Mouse (Mus musculus) right cerebral cortex, postnatal 10 days (tissue): Measurements from ENCODE around the gene Ankrd34b.

ENCODE experiments used
- DNase-seq, 2 experiments: peaks; one replicate each; pipeline ENCODE4 v3.0.0; 2021; ENCODE audit warnings: low spot score in 2 of 2

The Ankrd34b gene

DNA sequence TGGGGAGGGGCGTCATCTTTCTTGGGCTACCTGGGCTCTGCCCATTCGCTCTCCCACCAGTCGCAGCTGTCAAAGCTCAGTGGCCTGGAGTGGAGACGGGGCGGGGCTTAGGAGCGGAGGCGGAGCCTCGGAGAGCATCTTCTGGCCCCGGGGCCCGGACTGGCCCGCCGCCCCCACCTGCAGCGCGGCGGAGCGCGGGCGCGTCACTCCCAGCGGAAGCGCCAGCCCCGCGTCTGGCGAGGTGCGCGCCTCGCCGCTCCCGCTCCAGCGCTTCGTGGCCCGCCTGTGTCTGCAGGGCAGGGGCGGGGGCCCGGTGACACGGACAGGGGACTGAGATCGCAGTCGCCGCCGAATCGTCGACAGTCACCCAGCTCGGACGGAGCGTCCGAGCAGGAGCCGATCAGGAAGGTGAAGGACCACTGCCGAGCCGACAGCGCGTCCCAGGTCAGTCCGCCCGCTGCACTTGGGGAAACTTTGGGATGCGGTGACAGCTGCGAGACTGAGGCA, at the start of gene Ankrd34b:
Gene Ankrd34b (plus strand): TSS at position 139 of the 507 bp plus-strand sequence.
- peak; percentile 60 to 71 for DNase-seq

DNA sequence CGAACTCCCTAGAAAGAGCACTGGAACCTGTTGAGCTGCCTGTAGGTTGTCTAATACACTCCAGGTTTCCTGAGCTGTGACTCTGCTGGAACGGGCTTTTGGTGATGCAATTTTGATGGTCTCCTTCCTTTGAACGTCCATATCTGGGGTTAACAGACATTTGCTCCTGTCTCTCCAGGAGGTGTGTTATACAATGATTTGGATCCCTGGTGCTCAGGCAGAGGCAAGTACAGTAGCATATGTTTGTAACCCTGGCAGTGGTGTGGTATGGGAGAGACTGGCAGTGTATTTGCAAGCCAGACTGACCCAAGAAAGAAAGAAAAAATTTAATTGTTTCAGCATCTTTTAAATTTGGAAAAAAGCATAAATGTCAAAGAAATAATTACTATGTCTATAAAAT, 38.3 kb upstream of the Ankrd34b start:
- DNase-seq = no peak

DNA sequence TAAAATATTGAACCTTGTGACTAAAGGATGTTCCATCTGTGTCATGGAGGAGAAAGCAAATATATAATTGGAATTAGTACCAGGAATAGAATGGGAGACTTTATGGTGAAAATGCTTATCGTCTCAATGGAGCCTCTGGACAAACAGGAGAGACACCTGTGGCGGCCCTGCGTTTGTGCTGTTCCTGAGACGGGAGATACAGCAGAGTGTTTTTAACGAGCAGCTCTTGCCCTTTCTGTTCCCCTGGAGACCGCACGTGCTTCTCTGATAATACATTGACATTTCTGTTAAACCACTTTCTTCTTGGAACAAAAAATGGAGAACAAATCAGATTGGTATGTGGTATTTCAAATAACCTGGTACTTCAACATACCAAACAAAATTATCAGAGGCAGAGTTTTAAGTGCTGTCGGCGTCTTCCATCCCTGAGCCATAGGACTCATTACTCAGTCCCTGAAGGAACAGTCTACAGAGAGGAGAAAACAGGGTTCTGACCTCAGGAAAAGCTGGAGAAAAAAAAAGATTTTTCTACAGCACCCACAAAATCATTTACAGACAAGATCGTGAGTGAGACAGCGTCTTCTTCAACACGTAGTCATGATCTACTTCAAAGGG, 32.5 kb upstream of the Ankrd34b start:
- DNase-seq = no peak

DNA sequence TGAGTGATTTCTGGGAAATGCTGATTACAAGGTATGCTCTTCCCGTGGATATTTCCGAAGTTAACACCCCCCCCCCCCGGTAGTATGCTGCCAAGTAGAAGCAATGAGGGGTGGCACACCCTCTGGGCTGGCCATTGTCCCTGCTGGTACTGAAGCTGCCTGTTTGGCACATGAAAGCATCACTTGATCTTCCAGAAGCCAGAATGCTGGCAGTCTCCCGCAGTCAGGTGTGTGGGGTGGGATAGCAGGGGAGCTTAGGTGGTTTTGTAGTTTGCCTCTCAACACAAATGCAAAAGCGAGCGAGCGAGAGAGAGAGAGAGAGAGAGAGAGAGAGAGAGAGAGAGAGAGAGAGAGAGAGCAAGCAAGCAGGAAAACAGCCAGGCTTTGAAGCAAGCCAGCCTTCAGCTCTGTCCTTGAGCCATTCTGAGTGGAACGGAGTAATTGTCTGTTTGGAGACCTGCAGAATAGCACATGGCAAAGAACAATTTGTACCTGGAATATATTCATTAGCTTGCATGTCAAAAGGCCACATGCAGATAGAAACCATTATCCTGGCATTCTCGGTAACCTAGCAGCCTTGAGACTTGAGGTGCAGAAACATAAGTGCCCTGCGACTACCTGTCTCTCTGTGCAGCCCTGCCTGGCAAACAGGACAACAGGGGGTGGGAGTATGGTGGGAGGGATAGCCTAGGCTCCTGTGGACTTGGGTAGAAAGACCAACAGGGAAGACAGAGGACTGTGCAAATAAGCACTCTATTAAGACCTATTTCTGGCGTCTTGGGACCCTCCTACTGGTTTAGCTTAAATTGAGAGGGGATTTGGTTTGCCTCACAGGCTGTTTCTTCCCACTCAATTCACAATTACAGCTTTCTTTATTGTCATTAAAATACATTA, 27.0 kb upstream of the Ankrd34b start:
- DNase-seq = no peak

DNA sequence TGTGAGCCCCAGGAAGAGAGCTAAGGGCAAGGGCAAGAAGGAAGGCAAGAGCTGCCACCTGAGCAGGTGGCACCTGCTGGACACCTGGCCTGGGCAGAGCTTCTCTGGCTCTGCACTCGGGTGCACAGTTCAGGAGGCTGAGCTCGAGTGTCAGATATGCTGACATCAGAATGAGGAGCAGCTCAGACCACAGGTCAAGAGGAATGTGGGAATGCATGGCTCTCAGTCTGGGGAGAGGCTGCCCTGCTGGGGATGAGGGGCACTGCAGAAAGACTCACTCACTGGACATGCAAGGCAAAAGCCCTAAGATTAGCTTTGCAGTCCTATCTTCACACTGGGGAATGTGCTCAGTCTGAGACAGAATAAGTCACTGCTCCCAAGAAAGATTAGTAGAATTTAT, 23.6 kb upstream of the Ankrd34b start:
- no peak for DNase-seq

DNA sequence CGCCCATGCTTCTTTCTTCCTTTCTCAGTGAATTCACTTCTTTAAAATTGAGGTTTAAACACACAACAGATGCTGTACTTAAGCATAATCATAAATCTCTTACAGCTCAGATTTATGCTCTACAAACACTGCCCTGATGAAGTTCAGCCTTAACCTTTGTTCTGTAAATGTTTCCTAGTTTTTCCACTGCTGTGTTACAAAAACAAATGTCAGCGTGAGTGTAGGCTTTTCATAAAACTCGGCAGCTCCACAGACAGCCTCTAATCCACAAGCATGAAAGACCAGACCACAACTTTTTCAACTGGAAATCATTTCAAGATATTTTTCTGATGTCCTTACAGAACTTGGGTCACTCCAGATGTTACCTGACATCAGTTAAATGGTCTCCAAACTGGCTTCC, 22.2 kb upstream of the Ankrd34b start:
- no peak for DNase-seq

DNA sequence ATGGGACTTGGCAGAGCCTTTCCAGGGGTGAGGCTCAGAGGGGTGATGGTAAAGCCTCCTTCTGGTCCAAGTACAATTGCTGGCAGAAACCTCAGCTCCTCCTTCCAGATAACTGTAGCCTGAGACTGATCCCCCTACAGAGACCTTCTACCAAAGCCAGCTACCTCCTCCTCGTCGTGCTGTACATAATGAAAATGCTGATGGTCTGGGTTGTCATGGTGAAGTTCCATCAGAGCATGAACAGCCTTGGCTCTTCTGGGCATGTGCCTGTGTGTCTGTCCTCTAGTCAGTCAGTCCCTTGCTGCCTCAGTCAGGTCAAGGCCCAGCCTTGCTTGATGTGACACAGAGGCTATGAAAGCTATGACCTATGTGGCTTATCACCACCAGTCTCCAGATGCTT, 15.2 kb upstream of the Ankrd34b start:
- DNase-seq = no peak

DNA sequence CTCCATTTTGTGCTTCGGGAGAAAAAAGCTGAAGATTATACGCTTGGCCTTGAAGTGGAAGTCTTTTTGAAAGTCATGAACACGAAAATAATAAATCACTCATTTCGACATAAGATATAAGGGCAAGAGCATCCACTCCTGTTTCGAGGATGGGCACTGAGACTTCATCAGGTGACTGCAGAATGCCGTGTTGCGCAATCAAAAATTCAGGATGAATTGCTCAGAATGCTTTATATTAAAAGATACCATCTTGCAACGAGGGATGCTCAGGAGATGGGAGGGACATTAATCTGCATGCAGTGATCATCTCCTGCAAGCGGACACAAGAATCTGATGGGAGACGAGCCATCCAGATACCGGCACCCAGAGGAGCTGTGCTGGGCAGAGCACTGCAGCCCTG, 6.1 kb upstream of the Ankrd34b start:
- DNase-seq = no peak

DNA sequence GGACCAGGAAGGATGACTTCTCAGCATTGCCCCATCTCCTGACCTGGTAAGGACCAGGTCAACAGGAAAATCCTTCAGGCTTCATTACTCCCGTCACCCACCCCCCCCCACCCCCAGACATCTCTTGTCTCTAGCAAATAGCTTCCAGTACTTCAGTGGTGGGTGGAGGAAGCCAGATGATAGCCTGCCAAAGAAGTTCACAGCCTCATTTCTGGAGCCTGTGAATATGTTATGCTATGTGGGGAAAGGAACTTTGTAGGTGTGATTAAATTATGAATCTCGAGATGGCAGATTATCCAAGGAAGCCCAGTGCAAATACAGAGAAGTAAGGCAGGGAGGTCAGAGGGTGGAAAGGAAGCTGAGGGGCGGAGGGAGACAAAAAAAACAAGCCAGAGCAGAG, 2.0 kb upstream of the Ankrd34b start:
- no peak for DNase-seq

DNA sequence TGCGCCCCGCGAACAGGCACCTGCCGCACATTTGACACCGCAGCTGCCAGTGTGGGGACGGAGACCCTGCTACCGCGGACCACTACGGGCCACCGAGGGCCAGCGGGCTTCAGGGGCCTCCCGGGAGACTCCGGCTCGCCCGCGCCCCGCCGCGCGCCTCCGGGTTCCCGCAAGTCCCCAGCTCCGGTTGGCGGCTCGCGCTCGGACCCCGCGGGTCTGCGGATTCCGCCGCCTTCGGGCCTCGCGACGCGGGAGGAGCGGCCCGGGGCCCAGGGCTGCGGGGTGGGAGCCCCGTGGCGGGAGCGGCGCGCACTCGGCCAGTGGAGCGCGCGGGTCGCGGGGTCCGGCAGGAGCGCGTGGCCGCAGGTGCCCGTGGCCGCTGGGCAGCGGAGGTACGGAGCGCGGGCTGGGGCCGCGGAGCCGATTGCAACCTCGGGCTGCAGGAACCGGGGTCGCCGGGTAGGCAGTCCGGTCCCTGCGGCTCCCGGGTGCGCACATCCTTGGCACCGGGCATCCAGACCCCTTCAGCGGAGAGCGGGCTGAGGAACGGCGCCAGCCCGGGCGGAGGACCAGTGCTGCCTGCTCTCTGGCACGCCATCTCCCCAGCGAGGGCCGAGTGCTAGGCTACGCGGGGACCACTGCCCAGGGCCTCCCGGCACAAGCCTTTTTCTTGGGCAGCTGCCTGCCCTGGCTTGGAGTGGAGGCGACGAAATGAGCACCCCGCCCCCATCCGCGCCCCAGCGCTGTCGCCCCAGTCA, 777 bp downstream of the Ankrd34b start:
- peak; percentile 49 to 55 for DNase-seq

DNA sequence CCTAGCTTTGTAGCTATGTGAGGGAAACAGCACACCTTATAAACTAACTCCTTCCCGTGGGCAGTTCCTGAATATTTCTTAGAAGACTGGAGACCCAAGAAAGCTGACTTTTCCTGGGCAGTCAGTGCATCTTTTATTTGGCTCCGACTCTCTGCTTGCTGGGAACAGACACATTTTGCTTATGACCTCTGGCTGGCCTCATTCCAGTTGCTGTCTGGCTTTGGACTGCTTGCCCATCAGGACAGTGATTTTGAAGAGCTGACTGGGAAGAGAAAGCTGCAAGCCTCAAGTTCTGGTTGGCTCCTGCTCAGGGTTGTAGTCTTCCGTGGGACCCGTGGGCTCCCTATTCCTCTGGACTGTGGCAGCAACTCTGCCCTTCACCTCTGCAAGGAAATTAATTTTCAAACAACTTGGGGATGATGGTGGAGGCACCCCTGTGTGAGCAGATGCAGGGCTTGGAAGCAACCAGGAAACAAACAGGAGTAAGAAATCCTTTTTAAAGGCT, 1.7 kb downstream of the Ankrd34b start:
- DNase-seq = no peak

DNA sequence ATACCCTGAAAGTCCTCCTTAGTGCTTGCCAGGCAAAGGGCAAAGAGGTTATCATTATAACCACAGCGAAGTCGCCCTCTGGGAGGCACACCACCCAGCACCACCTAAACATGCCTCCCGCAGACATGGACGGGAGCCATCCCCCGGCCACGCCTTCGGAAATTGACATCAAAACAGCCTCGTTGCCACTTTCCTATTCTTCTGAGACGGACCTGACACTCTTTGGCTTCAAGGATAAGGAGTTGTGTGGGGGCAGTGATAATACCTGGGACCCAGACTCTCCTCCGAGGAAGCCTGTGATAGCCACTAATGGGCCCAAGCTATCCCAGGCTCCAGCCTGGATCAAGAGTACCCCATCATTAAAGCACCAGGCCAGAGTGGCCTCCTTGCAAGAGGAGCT, 13.0 kb downstream of the Ankrd34b start:
- DNase-seq = no peak

DNA sequence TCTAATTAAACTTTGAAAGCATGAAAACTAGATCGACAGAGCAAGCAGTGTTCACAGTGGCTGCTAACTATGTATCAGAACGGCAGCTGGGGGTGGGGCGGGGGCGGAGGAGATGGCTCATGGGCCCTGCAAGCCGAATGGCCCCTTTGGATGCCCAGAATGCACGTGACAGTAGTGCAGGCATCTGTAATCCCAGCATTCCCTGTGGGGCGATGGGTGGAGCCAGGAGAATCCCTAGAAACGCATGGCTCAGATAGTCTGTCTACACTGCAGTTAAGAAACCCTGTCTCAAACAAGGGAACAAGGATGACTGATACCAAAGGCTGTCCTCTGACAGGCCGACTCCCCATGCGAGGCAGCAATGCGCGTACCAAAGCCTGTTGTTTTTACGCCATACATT, 14.6 kb downstream of the Ankrd34b start:
- peak in 1 of 2 experiments; percentile 15 for DNase-seq

DNA sequence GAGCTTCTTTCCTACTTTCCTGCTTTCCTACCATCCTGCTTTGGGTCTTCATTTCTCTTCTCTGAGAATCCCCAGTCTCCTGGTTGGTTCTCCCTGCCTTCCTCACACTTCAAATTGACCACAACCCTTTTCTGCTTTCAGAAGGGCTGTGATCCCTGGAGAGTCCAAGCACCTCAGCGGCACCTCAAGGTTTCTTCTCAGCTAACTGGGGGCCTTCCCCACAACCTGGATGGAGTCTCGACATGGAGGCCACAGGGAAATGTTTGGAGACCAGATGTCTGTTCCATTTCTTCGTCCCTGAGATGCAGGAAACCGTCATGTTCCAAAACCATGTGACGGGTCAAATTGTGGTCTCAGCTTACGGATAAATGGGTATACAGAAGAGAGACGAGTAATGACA, 21.2 kb downstream of the Ankrd34b start:
- no peak for DNase-seq

DNA sequence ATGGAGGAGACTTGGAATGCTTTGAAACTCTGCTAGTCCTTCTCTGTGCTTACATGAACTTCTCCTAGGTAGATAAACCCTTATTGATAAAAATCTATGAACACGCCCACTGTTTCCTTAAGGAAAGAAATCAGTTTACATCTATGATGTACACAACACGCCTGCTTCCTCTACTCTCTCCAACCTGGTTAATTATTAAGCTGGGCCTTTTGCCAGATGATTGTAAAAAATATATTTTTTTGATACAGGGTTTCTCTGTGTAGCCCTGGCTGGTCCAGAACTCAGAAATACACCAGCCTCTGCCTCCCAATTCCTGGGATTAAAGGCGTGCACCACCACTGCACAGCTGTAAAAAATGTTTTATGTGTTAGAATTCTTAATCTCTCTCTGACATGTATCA, 39.0 kb downstream of the Ankrd34b start:
- DNase-seq = no peak

DNA sequence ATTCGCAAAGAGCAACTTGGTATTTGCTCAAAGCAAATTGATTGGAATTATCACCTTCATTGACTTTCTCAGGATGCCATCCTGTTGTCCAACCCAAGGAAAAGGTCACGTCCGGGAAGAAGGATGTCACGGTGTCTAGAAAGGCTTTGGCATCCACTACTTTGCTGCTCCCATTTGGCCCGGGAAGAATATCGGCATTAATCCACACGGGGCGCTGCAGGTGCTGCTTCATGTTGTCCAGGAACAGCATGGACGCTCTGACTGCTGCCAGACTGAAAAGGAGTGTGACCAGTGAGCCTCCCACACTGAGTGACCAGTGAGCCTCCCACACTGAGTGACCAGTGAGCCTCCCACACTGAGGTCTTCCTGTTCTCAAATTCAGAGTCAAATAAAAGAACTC, 42.2 kb downstream of the Ankrd34b start:
- DNase-seq = no peak

DNA sequence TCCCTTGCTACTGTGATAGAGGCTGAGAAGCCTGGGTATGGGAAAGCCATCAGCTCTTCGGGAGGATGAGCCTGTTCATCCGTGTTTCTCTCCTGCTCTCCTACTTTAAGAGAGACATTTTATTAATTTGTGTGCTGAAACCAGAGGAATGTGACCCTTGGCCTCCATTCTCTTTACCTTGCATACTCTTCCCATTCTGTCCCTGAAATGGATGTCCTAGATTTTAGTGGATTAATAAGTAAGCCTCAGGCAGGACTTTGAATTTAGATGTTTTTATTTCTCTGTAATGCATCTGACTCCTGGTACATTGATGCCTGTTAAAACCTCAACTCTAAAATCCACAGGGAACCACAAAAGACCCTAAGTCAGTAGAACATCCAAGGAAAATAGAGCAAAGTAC, 43.7 kb downstream of the Ankrd34b start:
- DNase-seq = no peak

DNA sequence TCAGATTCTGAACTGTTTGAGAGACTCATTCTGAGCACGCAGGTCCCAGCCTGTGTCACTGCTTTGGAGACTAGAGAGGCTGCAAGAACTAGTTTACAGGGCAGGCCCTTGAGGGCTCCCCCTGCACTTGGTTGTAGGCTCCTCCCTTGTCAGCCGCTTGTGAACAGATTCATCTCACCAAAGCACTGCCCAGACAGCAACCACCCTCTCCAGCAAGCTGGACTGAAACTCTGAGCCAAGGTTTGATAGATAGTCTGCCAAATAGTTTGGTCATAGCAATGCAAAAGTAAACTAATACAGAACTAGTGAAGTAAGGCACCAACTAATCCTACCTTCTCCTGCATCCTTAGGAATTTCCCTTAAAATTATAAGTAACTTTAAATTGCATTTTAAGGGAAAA, 44.5 kb downstream of the Ankrd34b start:
- DNase-seq = no peak

DNA sequence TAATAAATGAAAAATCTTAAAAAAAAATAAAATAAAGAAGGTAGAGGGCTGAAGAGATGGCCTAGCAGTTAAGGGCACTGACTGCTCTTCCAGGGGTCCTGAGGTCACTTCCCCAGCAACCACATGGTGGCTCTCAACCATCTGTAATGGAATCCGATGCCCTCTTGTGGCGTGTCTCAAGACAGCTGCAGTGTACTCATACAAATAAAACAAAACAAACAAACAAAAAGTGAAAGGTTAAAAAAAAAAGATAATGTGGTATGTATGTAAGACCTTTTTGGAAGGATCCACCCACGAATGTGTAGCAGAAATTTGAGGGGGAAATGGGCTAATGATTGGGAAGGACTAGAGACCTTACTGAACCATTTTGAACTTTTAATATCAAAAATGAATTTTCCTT, 57.7 kb downstream of the Ankrd34b start:
- peak; percentile 63 to 64 for DNase-seq

DNA sequence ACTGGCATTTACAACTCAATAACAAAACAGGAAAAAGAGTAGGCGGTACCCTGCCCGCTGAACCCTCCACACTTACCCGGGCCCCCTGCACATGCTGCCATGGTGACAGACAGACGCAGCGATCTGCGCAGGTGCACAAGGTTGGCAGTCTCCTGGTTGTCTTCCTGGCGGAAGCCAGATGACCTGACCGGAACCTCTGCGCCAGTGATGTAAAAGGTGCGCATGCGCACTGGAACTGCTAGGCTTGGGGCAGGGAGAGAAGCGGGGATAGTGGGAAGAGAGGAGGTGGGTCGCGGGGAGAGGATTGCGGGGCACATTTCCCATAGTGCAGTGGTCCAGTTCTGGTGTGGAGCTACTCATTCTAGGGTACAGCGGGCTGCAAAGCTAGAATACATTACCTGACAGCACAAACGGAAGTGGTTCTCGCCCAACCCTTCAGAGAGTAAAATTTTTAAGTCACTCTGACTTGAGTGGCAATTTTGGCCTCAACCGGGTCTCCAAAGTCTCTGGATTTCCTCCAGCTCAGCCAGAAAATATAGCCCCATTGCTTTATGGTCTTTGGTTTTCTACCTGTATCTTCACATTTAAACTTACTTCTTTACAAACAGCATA, 58.3 kb downstream of the Ankrd34b start, which contains the start of gene Fam151b:
Gene Fam151b (minus strand): TSS at position 164 of the 612 bp plus-strand sequence.
- DNase-seq = peak; percentile 95

DNA sequence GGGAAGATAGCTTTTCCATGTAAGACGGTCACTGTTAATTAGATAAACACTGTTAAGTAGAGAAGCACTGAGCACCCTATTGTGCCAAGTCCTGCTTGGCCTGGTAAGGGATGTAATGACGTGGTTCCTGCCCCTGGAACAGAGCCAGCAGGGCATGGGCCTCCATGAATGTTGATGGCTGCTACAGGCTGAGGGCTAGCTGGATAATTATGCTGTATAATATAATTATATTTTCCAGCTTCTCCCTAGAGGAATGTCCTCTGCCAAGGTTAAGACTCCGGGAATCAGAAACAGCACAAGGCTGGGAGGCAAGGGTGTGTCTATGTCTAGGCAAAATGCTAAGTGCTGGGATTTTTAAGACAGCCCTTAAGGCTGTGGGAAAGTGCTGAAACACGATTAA, 65.1 kb downstream of the Ankrd34b start:
- peak in 1 of 2 experiments; percentile 45 for DNase-seq
